Mouse (Mus musculus) ovary, postnatal 36 days (tissue): Measurements from ENCODE around the gene Mpp4.
A peak's percentile ranks its signal among the peaks of the same experiment; 100 is the strongest.

Experiments used
- DNase-seq: peaks from one replicate; pipeline ENCODE4 v3.0.0; 2022; ENCODE audit warnings: low spot score, mixed read lengths

The Mpp4 gene

DNA sequence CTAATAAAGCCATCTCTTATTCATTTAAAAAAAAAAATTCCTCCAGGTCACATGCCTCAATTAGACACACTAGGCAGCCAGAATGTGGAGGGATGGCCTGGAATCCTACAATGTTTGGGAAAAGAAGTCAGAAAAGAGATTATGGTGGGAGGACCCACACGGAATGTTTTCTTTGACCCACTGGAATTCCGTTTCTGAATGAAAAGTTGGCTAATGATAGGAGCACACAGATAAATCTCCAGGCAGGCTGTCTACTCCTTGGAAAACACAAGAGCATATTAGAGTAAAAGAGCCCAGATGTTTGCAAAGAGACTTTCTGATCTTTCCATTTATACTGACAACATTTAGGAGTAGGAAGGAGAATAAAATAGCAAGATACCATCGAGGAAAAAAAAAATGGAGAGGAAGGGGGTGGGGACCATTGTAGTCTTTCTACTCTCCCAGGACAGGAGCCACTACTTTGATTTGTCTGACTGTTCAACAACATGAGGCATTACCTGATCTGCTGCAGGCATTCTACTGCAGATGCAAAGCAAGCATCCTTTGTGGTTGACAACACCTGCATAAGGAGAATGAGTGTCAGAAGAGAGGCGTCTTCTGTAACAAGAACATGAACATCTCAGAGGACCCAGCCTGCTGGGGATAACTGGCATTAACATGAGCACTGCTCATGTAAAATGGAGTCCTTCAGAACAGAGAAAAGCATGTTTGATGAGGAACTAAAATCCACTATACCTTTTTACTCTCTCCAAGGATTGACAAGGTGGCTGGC lies 4.7 kb upstream of the Mpp4 start:
- DNase-seq, result no peak

DNA sequence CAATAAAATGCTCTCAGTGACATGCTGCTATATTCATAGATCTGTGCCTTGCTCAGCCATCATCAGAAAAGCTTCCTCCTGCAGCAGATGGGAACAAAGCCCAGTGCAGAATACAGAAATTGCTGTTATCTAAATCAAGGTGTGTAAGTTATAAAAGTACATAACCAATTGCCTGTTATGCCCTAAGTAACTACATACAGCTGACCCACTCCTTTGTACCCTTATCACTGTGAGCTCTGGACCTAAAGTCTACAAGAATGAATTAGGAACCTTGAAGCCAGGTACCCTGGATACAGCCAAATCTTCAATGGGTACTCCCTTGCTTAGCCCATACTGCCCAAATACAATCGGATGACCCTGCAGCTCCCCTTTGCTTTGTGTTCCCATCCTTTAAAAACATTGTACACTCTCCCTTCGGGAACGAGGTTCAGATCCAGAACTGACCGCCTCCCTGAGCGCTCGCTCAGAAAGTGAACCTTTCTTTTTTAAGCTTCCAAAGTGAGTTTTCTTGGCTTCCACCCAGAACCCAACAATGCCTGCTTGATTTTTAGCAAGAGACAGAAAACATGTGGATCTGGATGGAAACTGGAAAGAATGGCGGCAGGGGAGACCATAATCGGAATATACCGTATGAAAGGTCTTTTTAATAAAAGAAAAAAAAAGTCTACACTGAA lies 3.2 kb upstream of the Mpp4 start:
- no peak for DNase-seq

DNA sequence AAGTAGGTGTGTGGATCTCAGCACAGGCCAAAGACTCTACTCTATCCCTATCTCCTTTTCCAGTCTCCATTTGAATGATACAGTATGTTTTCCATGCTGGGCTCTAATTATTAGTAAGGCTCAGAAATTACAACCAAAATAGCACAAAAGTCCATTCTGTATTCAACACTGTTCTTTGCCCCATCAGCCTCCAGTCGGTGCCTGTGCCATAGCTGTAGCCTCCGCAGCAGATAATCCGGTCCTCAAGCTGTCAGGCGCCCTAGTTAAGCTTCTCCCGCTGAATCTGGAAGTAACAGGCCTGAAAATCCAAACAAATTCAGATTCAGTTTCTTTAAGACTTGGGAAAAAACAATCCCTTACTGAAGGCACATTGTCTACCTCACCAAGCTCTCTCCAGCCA lies 729 bp upstream of the Mpp4 start:
- DNase-seq, result no peak

DNA sequence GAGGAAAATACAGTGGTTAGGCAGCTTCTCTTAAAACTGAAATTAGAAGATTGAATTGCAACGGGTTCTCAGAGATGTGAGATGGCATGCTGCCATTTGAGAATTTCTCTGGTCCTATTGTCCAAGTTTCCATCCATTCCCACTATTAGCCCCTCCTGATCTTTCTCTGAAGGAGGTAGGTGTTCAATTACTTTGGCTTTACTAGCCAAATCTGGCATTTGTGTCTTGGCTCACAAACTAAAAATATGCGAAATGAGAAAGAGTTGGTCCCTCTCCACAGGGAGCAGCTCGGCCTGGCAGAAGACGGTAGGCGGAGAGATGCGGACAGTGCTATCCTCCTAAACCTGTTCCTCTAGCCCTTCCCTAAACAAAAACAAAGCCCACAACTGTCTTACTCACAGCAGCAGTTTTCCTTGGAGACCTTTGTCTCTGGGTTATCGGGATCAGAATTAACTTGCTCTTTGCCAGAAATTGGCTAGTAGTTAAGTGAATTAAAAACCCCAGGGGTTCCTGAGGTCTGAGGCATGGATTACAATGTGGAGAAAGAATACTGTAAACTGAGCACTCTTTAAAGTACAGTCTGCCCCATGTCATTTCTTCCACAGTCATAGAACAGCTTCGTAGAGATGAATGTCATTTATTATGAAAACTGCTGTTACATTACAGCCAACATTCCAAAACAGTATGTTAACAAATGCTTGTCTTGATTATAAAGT lies 722 bp downstream of the Mpp4 start:
- DNase-seq, result no peak

DNA sequence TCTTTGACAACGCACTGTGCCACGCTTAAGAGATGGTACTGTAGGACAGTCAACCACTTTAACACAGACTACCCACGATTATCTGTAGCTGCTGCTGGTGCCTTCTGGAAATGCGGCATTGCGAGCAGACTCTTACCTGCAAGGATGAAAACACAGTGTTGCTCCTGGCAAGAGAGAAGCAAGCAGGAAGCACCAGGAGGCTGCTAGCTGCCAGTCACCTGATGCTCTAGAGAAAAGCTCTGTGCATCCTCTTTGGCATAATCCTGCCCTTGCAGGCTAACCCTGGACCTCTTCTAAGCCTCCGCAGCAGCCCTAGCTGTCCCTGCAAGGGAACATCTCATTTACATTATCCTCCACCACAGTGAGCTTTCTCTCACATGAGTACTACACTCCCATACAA lies 1.8 kb downstream of the Mpp4 start:
- DNase-seq, result no peak

DNA sequence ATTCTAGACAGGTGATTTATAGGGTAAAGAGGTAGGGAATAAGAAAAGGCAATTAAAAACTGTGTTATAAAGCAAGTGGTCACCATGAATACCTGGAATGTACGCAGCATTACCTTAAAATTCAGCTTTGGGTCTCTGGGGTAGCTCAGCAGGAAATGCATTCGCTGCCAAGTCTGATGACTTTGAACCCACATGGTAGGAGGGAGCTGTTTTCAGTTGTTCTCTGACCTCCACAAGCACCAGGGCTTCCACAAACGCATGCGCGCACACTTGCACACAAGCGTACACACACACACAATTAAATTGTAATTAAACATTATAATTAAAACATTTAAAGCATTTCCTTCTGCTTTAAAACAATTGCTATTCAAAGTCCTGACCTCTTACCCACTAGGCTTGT lies 2.3 kb downstream of the Mpp4 start:
- no peak for DNase-seq

DNA sequence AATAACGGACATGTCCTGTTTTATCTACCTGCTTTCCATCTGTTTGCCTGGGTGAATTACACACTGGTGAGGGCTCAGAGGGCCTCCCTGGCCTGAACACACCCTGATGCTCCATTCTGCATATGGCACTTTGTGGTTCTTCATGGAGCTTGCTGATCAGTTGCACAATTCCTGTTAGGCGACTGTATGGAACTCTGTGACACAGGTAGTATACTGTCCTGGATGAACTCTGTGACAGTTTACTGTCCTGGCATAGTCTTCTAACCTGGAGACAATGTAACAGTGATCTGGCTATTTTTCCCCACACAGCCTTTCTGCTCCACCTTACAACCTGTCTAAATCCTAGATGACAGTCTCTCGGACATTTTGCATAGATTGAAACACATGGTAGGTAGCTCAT lies 4.1 kb downstream of the Mpp4 start:
- DNase-seq, result no peak

DNA sequence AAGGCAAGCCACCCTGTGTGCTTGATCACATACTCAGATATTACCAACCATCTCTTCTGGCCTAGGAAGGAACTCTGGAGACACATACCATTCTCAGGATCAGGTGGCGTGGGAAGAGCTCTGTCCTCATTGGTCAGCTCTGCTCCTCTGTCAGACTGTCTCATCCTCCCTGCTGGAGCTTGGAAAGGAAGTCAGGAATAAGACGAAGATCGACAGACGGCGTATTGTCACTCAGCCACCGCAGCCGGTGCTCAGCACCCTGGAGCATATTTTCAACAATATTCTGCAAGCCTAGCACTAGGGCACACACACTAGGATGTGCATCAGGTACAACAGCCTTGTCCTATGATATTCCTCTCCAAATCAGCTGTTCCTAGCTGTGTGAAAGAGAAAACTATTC lies 4.7 kb downstream of the Mpp4 start:
- no peak for DNase-seq

DNA sequence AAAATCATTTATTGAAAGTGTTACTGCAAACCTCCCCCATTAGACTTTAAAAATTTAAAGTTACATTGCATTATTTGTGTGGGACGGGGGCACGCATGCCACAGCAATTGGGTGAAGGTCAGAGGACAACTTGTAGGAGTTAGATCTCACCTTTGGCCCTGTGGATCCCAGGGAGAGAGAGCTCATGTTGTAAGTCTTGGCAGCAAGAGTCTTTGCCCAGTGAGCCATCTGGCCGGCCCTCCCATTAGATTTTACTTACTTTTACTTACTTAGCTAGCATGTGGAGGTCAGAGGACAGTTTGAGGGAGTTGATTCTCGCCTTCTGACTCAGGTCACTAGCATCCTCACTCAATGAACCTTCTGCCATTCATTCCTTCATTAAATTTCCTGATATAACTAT lies 5.3 kb downstream of the Mpp4 start:
- DNase-seq, result no peak

DNA sequence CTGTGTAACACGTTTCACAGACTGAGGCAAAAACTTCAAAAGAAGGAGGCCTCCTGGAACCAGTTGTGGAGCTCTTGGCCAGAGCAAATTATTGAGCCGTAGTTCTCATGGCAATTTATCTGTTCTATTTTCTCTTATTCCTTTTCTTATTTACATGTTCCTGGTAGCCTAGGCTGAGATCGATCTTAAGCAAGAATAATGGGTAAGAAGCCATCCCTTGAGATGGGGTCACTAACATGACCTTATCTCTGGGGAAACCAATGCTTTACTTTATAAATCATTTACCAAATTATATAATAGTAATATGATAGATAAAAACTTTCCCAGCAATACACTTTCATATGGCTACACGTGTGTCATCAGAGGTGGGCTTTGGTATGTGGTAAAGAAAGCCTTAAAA lies 10.8 kb downstream of the Mpp4 start:
- DNase-seq, result no peak

DNA sequence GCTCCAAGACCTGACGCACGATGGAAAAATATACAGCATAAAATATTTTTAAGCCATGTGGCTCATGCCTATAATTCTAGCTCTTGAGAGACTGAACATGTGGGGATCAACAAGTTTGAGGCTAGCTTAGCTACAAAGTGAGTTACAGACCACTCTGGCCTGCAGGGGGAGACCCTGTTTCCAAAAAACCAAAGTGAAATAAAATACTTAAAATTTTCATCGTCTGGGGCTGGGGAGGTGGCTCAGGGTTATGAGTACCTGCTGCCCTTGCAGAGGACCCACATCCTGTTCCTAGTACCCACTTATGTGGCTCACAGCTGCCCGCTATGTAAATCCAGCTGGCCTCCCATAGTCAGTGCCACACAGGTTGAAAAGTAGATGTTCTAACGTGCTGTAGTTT lies 12.6 kb downstream of the Mpp4 start:
- no peak for DNase-seq

DNA sequence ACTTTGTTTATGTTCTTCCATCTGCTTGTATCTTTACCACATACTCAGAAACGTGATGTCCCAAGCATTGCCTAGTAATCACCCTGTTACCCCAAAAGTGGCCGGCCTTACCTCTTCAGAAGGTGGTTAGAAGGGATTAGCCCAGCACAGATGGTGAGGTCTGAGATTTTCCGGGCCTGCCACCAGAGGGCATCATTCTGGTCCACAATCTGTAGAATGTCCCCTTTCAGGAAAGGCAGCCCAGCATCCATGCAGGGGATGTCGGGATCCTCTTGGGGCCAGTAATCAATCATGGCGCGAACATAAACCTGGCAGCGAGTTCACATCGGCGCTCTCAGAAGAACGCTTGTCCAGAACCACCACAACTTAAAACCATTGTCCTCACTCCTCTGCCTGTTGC lies 18.6 kb downstream of the Mpp4 start:
- peak; percentile 16 for DNase-seq

DNA sequence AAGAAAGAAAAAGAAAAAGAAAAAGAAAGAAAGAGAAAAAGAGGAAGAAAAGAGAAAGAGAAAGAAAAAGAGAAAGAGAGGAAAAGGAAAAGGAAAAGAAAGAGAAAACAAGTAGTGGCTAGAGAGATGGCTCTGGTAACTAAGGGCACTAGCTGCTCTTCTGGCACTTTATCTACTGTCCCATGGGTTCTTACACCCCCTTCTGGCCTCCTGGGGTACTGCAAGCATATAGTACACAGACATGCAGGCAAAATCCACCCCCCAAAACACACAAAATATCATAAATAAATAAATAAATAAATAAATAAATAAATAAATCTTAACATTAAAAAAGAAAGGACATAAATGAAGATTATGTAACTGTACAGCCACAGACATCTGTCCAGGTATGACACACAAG lies 20.4 kb downstream of the Mpp4 start:
- peak; percentile 36 for DNase-seq

DNA sequence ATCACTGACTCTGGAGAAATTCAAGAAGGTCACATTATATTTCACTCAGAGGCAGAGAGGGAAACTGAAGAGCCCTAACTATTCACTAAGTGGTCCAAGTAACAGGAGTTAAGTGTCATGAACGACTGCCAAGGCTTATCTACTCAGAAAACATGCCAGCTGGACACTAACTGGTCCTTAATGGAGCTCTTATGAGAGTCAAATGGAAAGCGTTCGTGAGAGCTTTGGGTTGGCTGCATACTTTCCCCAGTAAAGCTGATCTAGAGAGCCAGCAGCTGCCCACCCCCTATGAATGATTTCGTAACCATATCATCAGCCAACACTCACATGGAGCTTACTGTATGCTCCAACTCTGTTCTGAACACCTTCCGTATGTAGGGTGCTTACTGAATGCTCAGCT lies 28.8 kb downstream of the Mpp4 start:
- no peak for DNase-seq

DNA sequence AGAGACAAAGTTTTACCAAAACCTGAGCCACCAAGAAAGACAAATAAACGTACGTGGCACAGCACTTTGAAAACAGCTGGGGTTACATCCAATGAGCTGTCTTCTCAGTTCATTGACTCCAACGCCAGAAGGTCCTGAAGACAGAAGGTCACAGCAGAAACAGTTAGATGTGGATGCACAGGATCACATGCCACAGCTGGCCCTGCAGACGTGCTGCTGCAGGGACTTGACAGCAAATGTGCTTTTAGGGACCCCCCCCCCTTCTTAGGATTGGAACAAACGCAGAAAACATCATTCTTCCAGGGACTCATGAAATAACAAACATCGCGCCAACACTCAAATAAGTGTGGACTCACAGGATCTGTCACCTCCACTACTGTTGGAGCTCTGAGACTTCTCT lies 34.3 kb downstream of the Mpp4 start:
- no peak for DNase-seq

DNA sequence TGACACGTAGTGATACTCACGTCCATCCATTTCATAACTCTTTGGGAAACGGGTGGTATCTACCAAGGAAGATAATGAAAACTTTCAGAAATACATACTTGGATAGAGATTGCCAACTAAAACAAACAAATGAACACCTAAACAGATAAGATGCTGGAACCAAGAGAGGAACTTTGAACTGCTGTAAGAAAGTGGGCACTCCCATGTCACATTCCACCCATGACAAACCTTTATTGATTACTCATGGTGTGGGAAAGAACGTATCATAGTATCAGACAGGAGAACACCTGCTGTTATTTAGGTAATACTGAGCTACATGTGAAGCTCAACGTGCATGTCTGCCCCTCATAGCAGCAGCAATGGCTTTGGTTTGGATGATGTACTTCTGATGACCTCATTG lies 37.6 kb downstream of the Mpp4 start:
- no peak for DNase-seq

DNA sequence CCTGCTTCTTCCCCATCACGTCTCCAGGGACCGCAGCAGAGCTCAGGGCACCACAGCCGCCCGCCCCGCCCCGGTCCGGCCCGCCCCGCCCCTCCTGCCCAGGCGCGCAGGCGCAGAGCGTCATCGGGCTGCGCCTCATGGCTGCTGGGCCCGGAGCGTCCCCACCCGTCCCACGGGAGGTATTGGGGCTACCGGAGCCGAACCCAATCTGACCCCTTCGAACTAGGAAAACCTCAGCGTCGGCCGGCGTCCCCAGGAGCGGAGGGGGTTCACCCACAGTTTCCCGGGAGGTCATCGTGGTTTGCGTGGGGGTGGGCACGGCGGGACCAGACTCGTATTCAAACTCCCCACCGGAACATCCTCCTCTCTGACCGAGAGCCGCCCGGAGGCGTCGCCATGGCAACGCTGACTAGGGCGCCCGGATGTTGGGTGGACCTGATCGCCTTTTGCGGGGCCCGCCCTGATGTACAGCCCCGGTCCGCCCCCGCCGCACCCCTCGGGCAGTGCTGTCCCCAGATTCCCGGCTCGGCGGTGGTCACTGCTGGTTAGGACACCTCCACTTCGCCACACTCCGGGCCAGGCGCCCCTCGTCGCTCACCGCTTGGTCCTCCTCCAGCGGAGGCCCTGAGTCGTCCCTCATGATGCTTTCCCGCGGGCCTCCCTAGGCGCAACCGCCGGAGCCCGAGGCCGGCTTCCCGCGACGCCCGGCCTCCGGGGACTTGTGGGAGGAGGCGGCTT lies 43.3 kb downstream of the Mpp4 start, which contains the start of gene Tmem237:
Gene Tmem237 (minus strand): TSS at position 689 of the 738 bp plus-strand sequence.
- DNase-seq, result peak; percentile 92

DNA sequence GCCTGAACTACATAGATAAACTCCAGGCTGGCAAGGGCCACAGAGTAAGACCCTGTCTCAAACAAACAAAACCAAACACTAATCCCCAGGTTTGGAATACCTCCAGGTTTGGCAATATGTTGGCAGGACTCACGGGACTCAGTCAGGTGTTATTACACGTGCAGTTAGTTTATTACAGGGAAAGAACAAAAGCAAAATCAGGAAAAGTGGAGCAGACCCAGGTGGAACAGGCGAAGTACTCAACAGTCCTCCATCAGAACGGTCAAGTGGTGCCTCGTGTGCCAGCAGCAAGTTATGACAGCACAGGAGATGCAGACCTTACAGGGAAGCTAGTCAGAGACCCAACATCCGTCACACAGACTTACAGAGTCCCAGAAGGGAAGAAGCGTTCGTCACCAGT lies 52.7 kb downstream of the Mpp4 start:
- no peak for DNase-seq

DNA sequence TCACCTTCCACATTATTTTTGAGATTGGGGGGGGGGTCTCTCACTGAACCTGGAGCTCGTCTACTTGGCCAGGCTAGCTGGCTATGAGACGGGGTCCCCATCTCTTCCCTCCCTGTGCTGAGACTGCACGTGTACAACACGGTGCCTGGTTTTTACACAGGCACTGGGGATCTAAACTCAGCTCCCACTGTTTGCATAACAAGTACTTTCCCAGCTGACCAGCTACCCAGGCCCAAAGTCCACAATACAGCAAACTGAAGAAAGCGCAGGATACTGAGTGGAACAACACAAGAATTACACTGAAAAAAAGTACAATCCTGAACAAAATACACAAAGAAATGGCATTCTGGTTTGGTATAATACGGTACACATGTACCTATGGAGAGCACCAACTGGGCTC lies 61.1 kb downstream of the Mpp4 start:
- DNase-seq, result no peak

DNA sequence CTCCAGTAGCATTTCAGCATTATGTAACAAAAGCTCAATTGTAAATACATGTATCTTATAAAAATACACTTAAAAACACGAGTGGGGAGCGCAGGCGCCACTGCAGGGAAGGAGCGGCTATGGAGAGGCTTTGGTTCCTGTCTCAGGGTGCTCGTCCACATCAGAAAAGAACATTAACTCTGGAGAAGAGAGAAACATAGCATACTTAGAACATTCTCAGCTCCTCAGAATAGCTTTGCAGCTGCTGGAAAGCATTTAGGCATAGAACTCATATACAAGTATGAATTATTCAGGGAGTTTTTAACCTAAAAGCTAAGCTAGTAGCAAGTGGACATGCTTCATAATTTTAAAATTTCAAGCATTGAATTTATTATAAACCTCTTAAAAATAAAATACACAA lies 62.2 kb downstream of the Mpp4 start:
- no peak for DNase-seq

DNA sequence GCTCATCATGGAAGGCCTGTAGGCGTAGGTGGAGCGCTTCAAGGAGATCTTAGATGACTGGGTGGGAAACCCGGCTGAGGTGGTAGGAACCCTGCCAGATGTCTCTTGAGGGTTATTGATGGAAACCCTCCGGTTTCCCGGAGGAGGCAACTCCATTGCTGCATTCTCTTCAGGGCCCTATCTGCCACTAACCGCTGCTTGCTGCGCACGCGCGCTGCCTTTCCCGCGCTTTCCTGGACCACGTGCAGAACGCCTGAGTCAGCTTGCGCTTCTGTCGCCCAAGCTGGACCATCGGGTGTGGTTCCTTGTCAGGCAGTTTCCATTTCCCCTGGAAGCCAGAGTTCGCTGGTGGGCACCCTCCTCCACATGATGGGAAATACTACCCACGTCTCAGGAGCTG lies 68.5 kb downstream of the Mpp4 start, which contains the start of gene C2cd6:
Gene C2cd6 (minus strand): TSS at position 196 of the 400 bp plus-strand sequence.
- no peak for DNase-seq
